Mouse (Mus musculus) Patski (cell line): Measurements from ENCODE around the gene Itgb4. TPM values are rescaled to one million over a fixed set of nuclear protein-coding genes. Genes with fewer than 3 reads are reported as not detected.
"Not testable (repeated sequence)": the region's sequence is repeated elsewhere in the genome, so short reads cannot be mapped to it uniquely, and the experiment has no call there.

Experiments used
- ATAC-seq: fragments of 100-300 bp; one replicate; pipeline ENCODE4 v1.8.0; 2021
- CTCF ChIA-PET: fragments of 350-600 bp; sonication (Branson Sonifier 250); formaldehyde crosslinking; loops from one replicate; lab custom pipeline; 2022; ENCODE audit warnings: inconsistent platforms; lab: Charles Lee
- POLR2A ChIA-PET: fragments of 350-600 bp; sonication (Branson Sonifier 250); formaldehyde crosslinking; loops from one replicate; lab custom pipeline; 2022; ENCODE audit warnings: antibody characterized with exemption, inconsistent platforms; lab: Charles Lee
- DNase-seq: peaks from one replicate; pipeline ENCODE4 v3.0.0-alpha.2; 2011; ENCODE audit warnings: low read depth, low spot score
- H3K27me3 ChIP-seq: fragments of 371-371 bp; one replicate; pipeline ENCODE4 v1.5.1; 2021
- CTCF ChIP-seq: fragments of 100-300 bp; IDR thresholded peaks from one replicate; pipeline ENCODE4 v1.5.1; 2021
- in situ Hi-C: fragments of 300-500 bp; cut with MboI; formaldehyde crosslinking; loops from 3 replicates; pipeline ENCODE4 v1.11.1; 2018; ENCODE audit warnings: low pct_unique_long_range_greater_than_20kb, mixed read lengths
- polyA plus RNA-seq: library from polyadenylated mRNA; unstranded; gene quantifications from one replicate; pipeline ENCODE4 v1.2.3, GENCODE M21; 2021

Itgb4 gene
- polyA plus RNA-seq, 1 experiment from 2014 or later = 0.06 TPM

GRCm38 (mm10) chr11:116019360-116019791 is 44.9 kb downstream of the Itgb4 start:
- in situ Hi-C loops = no loop called here
- CTCF ChIA-PET = no interaction called here
- no peaks in the 10 kb centered on the region for H3K27me3 ChIP-seq
- TF ChIP-seq CTCF = no peak
- POLR2A ChIA-PET = no interaction called here
- DNase-seq (no peak), ATAC-seq (peak; percentile 0)

DNA sequence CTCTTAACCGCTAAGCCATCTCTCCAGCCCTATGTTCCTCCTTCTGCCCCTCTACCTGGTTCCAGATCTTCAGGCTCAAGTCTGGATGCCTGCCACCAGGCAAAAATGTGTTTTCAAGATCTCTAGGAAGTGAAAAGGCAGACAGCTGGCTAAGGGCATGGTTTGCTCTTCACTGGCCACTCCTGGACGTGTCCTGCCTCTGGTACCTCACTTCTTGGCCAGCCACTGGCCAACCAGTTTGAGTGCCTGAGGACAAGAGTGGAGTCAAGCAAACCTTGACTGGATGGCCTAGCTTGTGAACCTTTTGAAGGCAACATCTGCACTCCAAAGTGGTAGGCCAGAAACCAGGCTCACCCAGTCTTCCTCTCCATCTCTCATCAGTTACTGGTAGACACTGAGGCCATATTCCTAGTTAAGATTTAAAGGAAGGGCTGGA is 45.5 kb downstream of the Itgb4 start:
- DNase-seq = no peak
- TF ChIP-seq CTCF = no peak
- ChIA-PET CTCF (interaction anchor here (1.2 to 1.5 kb wide), 2 partner anchors 8 to 84 kb away, joined by 3 to 5 read pairs; no protein-coding TSS in a partner anchor), POLR2A (no interaction called here)
- in situ Hi-C loops = no loop called here
- peak; percentile 5 for ATAC-seq
- no peaks in the 10 kb centered on the region for H3K27me3 ChIP-seq

DNA sequence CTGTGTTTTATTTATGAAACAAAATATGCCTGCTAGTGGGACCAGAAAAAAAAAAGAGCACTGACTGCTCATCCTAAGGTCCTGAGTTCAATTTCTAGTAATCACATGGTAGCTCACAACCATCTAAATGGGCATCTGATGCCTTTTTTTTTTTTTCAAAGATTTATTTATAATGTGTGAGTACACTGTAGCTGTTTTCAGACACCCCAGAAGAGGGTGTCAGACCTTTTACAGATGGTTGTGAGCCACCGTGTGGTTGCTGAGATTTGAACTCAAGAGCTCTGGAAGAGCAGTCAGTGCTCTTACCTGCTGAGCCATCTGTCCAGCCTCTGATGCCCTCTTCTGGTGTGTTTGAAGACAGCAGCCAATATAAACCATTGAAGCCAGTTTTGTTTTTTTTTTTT is 46.0 kb downstream of the Itgb4 start:
- DNase-seq (no peak), ATAC-seq (no peak)
- POLR2A ChIA-PET = interaction anchor here (0.7 to 0.8 kb wide), 3 partner anchors 12 to 39 kb away, joined by 3 to 9 read pairs (median 4); no protein-coding TSS in a partner anchor
- in situ Hi-C loops = no loop called here
- H3K27me3 ChIP-seq = no peaks in the 10 kb centered on the region
- peak; percentile 69 for TF ChIP-seq CTCF
- CTCF ChIA-PET = interaction anchor here (1.2 to 1.5 kb wide), 2 partner anchors 9 to 85 kb away, joined by 3 to 5 read pairs; no protein-coding TSS in a partner anchor

DNA sequence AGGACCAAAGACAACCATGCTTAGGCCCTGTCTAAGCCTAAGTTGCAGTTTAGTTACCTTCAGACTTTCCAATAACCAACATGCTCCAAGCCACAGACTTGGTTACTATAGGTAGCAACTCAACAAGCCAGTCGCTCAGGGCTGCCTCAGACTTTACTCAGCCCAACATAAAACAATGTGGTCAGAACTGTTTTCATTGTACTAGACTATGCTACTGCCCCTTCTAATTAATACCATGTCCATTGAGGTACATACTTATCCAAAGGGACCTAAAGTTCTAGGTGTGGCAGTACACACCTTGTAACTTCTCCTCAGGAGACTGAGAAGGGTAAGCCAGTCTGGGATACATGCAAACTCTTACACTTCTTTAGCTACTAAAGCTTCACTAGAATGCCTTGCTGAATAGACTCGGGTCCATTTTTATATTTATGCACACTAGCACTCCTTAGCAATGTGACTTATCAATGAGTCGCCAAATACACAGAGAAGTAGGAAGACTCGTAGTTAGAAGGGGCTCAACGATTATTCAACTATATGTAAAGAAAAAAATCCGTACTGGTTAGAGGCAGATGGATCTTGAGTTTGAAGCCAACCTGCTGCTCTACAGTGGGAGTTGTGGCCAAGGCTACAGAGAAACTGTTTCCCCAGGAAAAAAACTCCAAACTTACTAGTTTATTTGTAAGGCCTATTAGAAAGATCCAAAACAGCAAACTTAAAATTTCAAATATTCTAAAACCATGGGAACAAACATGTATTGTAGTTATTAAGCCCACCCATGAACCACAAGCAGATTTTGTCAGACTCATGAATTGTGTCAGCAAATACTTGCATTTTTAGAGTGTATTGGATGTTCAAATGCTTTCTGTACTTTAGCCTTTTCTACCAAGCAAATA is 47.1 kb downstream of the Itgb4 start:
- CTCF ChIA-PET = interaction anchor here (0.9 to 1.5 kb wide), 3 partner anchors 10 to 86 kb away, joined by 3 to 5 read pairs (median 3); no protein-coding TSS in a partner anchor
- DNase-seq (no peak), ATAC-seq (peak; percentile 13)
- no peak for TF ChIP-seq CTCF
- POLR2A ChIA-PET = interaction anchor here (0.8 to 1.7 kb wide), 8 partner anchors 9 to 219 kb away, joined by 3 to 5 read pairs (median 4); partner anchors contain the start of gene Unk
- in situ Hi-C loops = no loop called here
- no peaks in the 10 kb centered on the region for H3K27me3 ChIP-seq

GRCm38 (mm10) chr11:116022256-116022780 is 47.8 kb downstream of the Itgb4 start:
- H3K27me3 ChIP-seq = no peaks in the 10 kb centered on the region
- no peak for ATAC-seq
- POLR2A ChIA-PET = interaction anchor here (0.8 to 1.7 kb wide), 6 partner anchors 8 to 220 kb away, joined by 3 to 5 read pairs (median 4); partner anchors contain the start of gene Unk
- in situ Hi-C loops = no loop called here
- TF ChIP-seq CTCF = no peak
- no peak for DNase-seq
- CTCF ChIA-PET = interaction anchor here (0.9 kb wide), 1 partner anchor 23 kb away, joined by 3 read pairs; no protein-coding TSS in a partner anchor

DNA sequence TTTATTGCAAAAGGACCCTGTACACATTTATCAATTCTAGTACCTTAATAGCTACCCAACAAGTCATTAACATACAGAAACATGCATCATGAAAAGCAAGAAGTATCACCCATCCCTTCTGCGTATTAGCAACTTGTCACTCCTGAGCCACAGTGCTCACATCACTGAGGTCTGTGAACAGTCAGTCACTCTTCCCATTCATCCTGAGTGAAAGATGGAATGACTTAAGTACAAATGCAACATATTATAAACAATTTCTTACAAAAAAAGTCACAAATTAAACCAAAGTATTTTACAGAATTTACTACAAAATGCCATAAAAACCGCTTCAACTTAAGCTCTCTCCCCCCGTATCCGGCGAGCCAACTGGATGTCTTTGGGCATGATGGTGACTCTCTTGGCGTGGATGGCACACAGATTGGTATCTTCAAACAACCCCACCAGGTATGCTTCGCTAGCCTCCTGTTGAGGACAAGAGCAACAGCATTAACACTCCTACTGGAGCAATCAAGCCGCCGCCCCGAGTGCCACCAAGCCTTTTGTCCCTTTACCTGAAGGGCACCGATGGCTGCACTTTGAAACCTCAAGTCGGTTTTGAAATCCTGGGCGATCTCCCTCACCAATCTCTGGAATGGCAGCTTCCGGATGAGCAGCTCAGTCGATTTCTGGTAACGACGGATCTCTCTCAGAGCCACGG is 48.7 kb downstream of the Itgb4 start:
- H3K27me3 ChIP-seq, CTCF ChIA-PET, ATAC-seq, in situ Hi-C loops, DNase-seq: not testable (repeated sequence)
- POLR2A ChIA-PET = interaction anchor here (1.0 to 1.3 kb wide), 4 partner anchors 22 to 105 kb away, joined by 3 to 5 read pairs (median 4); no protein-coding TSS in a partner anchor

- no peaks in the 10 kb centered on the region for H3K27me3 ChIP-seq
- ChIA-PET CTCF (interaction anchor here (1.2 kb wide), 1 partner anchor 73 kb away, joined by 3 read pairs; no protein-coding TSS in a partner anchor), POLR2A (interaction anchor here (1.0 kb wide), 1 partner anchor 62 kb away, joined by 4 read pairs; no protein-coding TSS in a partner anchor)
- DNase-seq (peak; percentile 53), ATAC-seq (peak; percentile 30)
- peak; percentile 94 for TF ChIP-seq CTCF
- in situ Hi-C loops = no loop called here
These were observed 49.4 kb downstream of the Itgb4 start for GRCm38 (mm10) chr11:116023771-116024355.

GRCm38 (mm10) chr11:116024356-116024808 is 49.9 kb downstream of the Itgb4 start:
- in situ Hi-C loops = no loop called here
- H3K27me3 ChIP-seq = no peaks in the 10 kb centered on the region
- ChIA-PET CTCF (interaction anchor here (0.8 to 1.2 kb wide), 2 partner anchors 72 to 106 kb away, joined by 3 to 4 read pairs; partner anchors contain the start of gene Trim65), POLR2A (interaction anchor here (1.0 to 1.1 kb wide), 2 partner anchors 61 kb away, joined by 3 to 4 read pairs; no protein-coding TSS in a partner anchor)
- TF ChIP-seq CTCF = no peak
- ATAC-seq = peak; percentile 65
- peak; percentile 97 for DNase-seq
